ENCODE assay signal across 11 mouse cellular contexts in the genomic region with DNA sequence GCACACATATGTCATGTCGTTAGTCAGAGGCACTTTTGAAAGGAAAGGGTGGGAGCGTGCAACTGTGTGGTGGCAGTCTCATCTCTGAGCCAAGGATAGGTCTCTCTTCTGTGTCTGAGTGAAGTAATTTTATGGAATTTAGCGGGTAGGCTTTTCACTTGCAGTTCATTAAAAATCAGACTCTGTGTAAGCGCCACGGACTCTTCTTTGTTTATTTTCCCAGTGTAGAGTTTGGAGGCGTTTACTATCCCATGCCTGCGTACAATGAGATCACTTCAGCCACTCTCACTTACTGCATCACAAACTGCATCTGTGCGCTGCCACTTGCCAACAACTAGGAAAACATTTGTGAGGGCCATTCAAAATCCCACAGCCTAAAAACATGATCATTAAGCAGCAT. TPM values are rescaled to one million over a fixed set of nuclear protein-coding genes. Genes with fewer than 3 reads are reported as not detected.
DNase-seq lines count a peak whose midpoint lies in the region; ATAC-seq lines count a peak whose summit lies in the region.
"Had no signal": no experiment of that assay in that cellular context is flagged by ENCODE, and none has a peak within 500 bp of the region (broad histone marks: within the 10 kb centered on the region; RNA-seq: fewer than 3 reads in every experiment).

No protein-coding gene starts in this region.

- H3K4me3 ChIP-seq in embryonic facial prominence, embryonic 13.5 days, result no peak overlapping the region
- no peak overlapping the region for H3K4me3 ChIP-seq in embryonic facial prominence, embryonic 10.5 days
- no peak overlapping the region for H3K4me3 ChIP-seq in lung, embryonic 16.5 days (ENCODE audit: low read length)
- peak overlapping the region; percentile 0; the same call in 1 of the 2 replicates for H3K4me3 ChIP-seq in forebrain, embryonic 16.5 days (replicated peaks; ENCODE audit: low read length)
- H3K4me3 ChIP-seq in midbrain, embryonic 16.5 days (ENCODE audit: low read depth, low read length), result no peak overlapping the region
- H3K4me3 ChIP-seq: limb, embryonic 15.5 days; stomach, embryonic 15.5 days had no signal

- no peaks in the 10 kb centered on the region for H3K36me3 ChIP-seq in embryonic facial prominence, embryonic 13.5 days
- H3K36me3 ChIP-seq in embryonic facial prominence, embryonic 10.5 days (replicated peaks), result no peaks in the 10 kb centered on the region
- no peaks in the 10 kb centered on the region for H3K36me3 ChIP-seq in lung, embryonic 16.5 days (ENCODE audit: control insufficient read depth, insufficient read depth, low read length)
- no peaks in the 10 kb centered on the region for H3K36me3 ChIP-seq in forebrain, embryonic 16.5 days (ENCODE audit: control insufficient read depth, insufficient read depth)
- H3K36me3 ChIP-seq in midbrain, embryonic 16.5 days (ENCODE audit: control insufficient read depth, insufficient read depth, low read length), result no peaks in the 10 kb centered on the region
- H3K36me3 ChIP-seq: limb, embryonic 15.5 days; stomach, embryonic 15.5 days had no signal

- DNase-seq in embryonic facial prominence, embryonic 10.5 days (ENCODE audit: low spot score), result no peak
- no peak for DNase-seq in lung, postnatal 36 days
- DNase-seq in liver, result no peak

- no peak overlapping the region for H3K27ac ChIP-seq in embryonic facial prominence, embryonic 13.5 days
- no peak overlapping the region for H3K27ac ChIP-seq in embryonic facial prominence, embryonic 10.5 days (replicated peaks)
- H3K27ac ChIP-seq in lung, embryonic 16.5 days (ENCODE audit: low read length), result no peak overlapping the region
- peak overlapping the region; percentile 42 for H3K27ac ChIP-seq in forebrain, embryonic 16.5 days (ENCODE audit: low read length)
- no peak overlapping the region for H3K27ac ChIP-seq in midbrain, embryonic 16.5 days (ENCODE audit: low read length)
- H3K27ac ChIP-seq: limb, embryonic 15.5 days; stomach, embryonic 15.5 days had no signal

- H3K4me1 ChIP-seq in embryonic facial prominence, embryonic 13.5 days, result peaks cover 4% of the 10 kb centered on the region; the same call in 1 of the 2 replicates
- H3K4me1 ChIP-seq in embryonic facial prominence, embryonic 10.5 days, result no peaks in the 10 kb centered on the region
- no peaks in the 10 kb centered on the region for H3K4me1 ChIP-seq in lung, embryonic 16.5 days (replicated peaks; ENCODE audit: control insufficient read depth, insufficient read depth, low read length)
- H3K4me1 ChIP-seq in forebrain, embryonic 16.5 days (replicated peaks; ENCODE audit: control insufficient read depth, insufficient read depth, low read length), result peaks cover 16% of the 10 kb centered on the region
- no peaks in the 10 kb centered on the region for H3K4me1 ChIP-seq in midbrain, embryonic 16.5 days (ENCODE audit: control insufficient read depth, insufficient read depth, low read length)
- H3K4me1 ChIP-seq: limb, embryonic 15.5 days; stomach, embryonic 15.5 days had no signal

- no peak overlapping the region for H3K9ac ChIP-seq in embryonic facial prominence, embryonic 13.5 days
- no peak overlapping the region for H3K9ac ChIP-seq in lung, embryonic 16.5 days (ENCODE audit: low read length)
- H3K9ac ChIP-seq in forebrain, embryonic 16.5 days (replicated peaks; ENCODE audit: low read depth, low read length), result 0 out of 2 replicates have a peak overlapping the region, but pooled peaks have one; percentile 1
- H3K9ac ChIP-seq in midbrain, embryonic 16.5 days (ENCODE audit: low read depth, low read length), result no peak overlapping the region
- H3K9ac ChIP-seq: limb, embryonic 15.5 days; stomach, embryonic 15.5 days had no signal

- H3K27me3 ChIP-seq in embryonic facial prominence, embryonic 13.5 days, result no peaks in the 10 kb centered on the region
- no peaks in the 10 kb centered on the region for H3K27me3 ChIP-seq in embryonic facial prominence, embryonic 10.5 days (replicated peaks; ENCODE audit: low read depth, poor library complexity, severe bottlenecking)
- H3K27me3 ChIP-seq in lung, embryonic 16.5 days (ENCODE audit: control insufficient read depth, insufficient read depth, low read depth, low read length), result no peaks in the 10 kb centered on the region
- no peaks in the 10 kb centered on the region for H3K27me3 ChIP-seq in forebrain, embryonic 16.5 days (replicated peaks; ENCODE audit: control insufficient read depth, insufficient read depth, low read length)
- no peaks in the 10 kb centered on the region for H3K27me3 ChIP-seq in midbrain, embryonic 16.5 days (ENCODE audit: control insufficient read depth, insufficient read depth, low read depth, low read length)
- H3K27me3 ChIP-seq: limb, embryonic 15.5 days; stomach, embryonic 15.5 days had no signal

- no peaks in the 10 kb centered on the region for H3K9me3 ChIP-seq in embryonic facial prominence, embryonic 13.5 days
- H3K9me3 ChIP-seq in embryonic facial prominence, embryonic 10.5 days, result no peaks in the 10 kb centered on the region
- no peaks in the 10 kb centered on the region for H3K9me3 ChIP-seq in lung, embryonic 16.5 days (ENCODE audit: control insufficient read depth, low read length)
- no peaks in the 10 kb centered on the region for H3K9me3 ChIP-seq in forebrain, embryonic 16.5 days (ENCODE audit: control insufficient read depth, low read length)
- H3K9me3 ChIP-seq in midbrain, embryonic 16.5 days (replicated peaks; ENCODE audit: control insufficient read depth, low read length, poor library complexity, severe bottlenecking), result no peaks in the 10 kb centered on the region
- H3K9me3 ChIP-seq: limb, embryonic 15.5 days; stomach, embryonic 15.5 days had no signal

- ATAC-seq in embryonic facial prominence, embryonic 13.5 days (ENCODE audit: insufficient number of reproducible peaks, insufficient read depth, low FRiP score, low TSS enrichment, low read depth), result no peak
- ATAC-seq in lung, embryonic 16.5 days (ENCODE audit: low read depth), result peak; percentile 81
- peak; percentile 86 for ATAC-seq in forebrain, embryonic 16.5 days
- 0 out of 2 replicates have a peak, but pooled peaks have one; percentile 34 for ATAC-seq in midbrain, embryonic 16.5 days
- no peak for ATAC-seq in granulocyte monocyte progenitor cell, adult 5-6 weeks (replicated peaks; ENCODE audit: poor library complexity, severe bottlenecking)
- ATAC-seq: intestine, embryonic 16.5 days had no signal

- peak overlapping the region; percentile 41 for H3K4me2 ChIP-seq in embryonic facial prominence, embryonic 13.5 days
- H3K4me2 ChIP-seq in lung, embryonic 16.5 days (ENCODE audit: low read depth, low read length), result peak overlapping the region; percentile 10
- H3K4me2 ChIP-seq in forebrain, embryonic 16.5 days (ENCODE audit: low read length), result peak overlapping the region; percentile 44
- H3K4me2 ChIP-seq in midbrain, embryonic 16.5 days (ENCODE audit: low read length), result peak overlapping the region; percentile 29; the same call in 1 of the 2 replicates
- H3K4me2 ChIP-seq: limb, embryonic 15.5 days; stomach, embryonic 15.5 days had no signal

- 70% methylated on average over 8 of the region's 8 CpGs for WGBS in embryonic facial prominence, embryonic 13.5 days
- 81% methylated on average over 8 of the region's 8 CpGs for WGBS in embryonic facial prominence, embryonic 10.5 days
- whole genome bisulfite sequencing in lung, embryonic 16.5 days, result 33% methylated on average over 8 of the region's 8 CpGs
- 14% methylated on average over 8 of the region's 8 CpGs for WGBS in forebrain, embryonic 16.5 days
- 70% methylated on average over 8 of the region's 8 CpGs for WGBS in midbrain, embryonic 16.5 days

RNA-seq across cellular contexts. Expression of gene 0610040J01Rik, which starts 44.7 kb away (rescaled TPM):
- polyA plus RNA-seq in embryonic facial prominence, embryonic 13.5 days (2015; fragmentation: Nextera tagmentation; extraction: Ambion mirVana), result 3.2 and 3.4 TPM in 2 replicates
- 3.3 and 4.5 TPM in 2 replicates for polyA plus RNA-seq in embryonic facial prominence, embryonic 10.5 days (2016; fragmentation: Nextera tagmentation; extraction: Ambion mirVana)
- polyA plus RNA-seq in lung, embryonic 16.5 days (2015; fragmentation: Nextera tagmentation; extraction: Ambion mirVana), result 26.7 and 27.7 TPM in 2 replicates
- 4.6 and 5.1 TPM in 2 replicates for polyA plus RNA-seq in forebrain, embryonic 16.5 days (2015; fragmentation: Nextera tagmentation; extraction: Ambion mirVana)
- polyA plus RNA-seq in midbrain, embryonic 16.5 days (2015; fragmentation: Nextera tagmentation; extraction: Ambion mirVana), result 3.2 and 3.6 TPM in 2 replicates
- 7.8 and 13.1 TPM in 2 replicates for total RNA-seq in granulocyte monocyte progenitor cell, adult 5-6 weeks (2014; fragmentation: Nextera tagmentation)
- 4.7 and 5.6 TPM in 2 replicates for total RNA-seq in granulocyte monocyte progenitor cell, adult 5-6 weeks (2017)

Comparison
In these comparisons a context has a peak if more than half of its experiments do, and no peak if none do; other contexts are left out.
1. ATAC-seq: peak in lung, embryonic 16.5 days (single experiment), forebrain, embryonic 16.5 days (single experiment) and midbrain, embryonic 16.5 days (single experiment); none in embryonic facial prominence, embryonic 13.5 days (single experiment) and granulocyte monocyte progenitor cell, adult 5-6 weeks (single experiment).
2. Peak in every context shown above with its lines, with median percentiles within 50 percentile points of each other: H3K4me2 ChIP-seq.